Mouse (Mus musculus): ENCODE measurements around the gene Tent4a. TPM values are rescaled to one million over a fixed set of nuclear protein-coding genes. Genes with fewer than 3 reads are reported as not detected.
A peak's percentile ranks its signal among the peaks of the same experiment; 100 is the strongest.
"Not testable (repeated sequence)": the region's sequence is repeated elsewhere in the genome, so short reads cannot be mapped to it uniquely, and the experiment has no call there.

The Tent4a gene
- polyA plus RNA-seq (2014; fragmentation: Nextera tagmentation; extraction: Ambion mirVana): 8.7 and 9.6 TPM in 2 replicates

GRCm38 (mm10) chr13:69534334-69534653, at the start of gene Tent4a:
Tent4a (minus strand) TSS chr13:69534617.
- Histone ChIP-seq H3K9me3 (ENCODE audit: control insufficient read depth, low read length) (no peaks in the 10 kb centered on the region), H3K27me3 (ENCODE audit: control insufficient read depth, insufficient read depth, low read length) (no peaks in the 10 kb centered on the region), H3K4me3 (ENCODE audit: low read depth, low read length) (peak within 1 kb of the TSS; percentile 97), H3K4me1 (replicated peaks; ENCODE audit: control insufficient read depth, insufficient read depth, low read length) (peaks cover 11% of the 10 kb centered on the region), H3K36me3 (ENCODE audit: control insufficient read depth, insufficient read depth, low read length) (no peaks in the 10 kb centered on the region), H3K4me2 (ENCODE audit: low read depth, low read length, severe bottlenecking) (peak within 1 kb of the TSS; percentile 89), H3K27ac (ENCODE audit: low read depth, low read length) (peak within 1 kb of the TSS; percentile 87), H3K9ac (ENCODE audit: low read length) (peak within 1 kb of the TSS; percentile 89)
- DNase-seq (ENCODE audit: low spot score) (no peak), ATAC-seq (replicated peaks; ENCODE audit: low FRiP score) (peak; percentile 89)
- under 1% methylated on average over 53 of the region's 57 CpGs for WGBS

GRCm38 (mm10) chr13:69583591-69583990, 49.2 kb upstream of the Tent4a start:
- ATAC-seq (replicated peaks; ENCODE audit: low FRiP score): no peak
- Histone ChIP-seq H3K9ac (ENCODE audit: low read length) (no peak overlapping the region), H3K9me3 (ENCODE audit: control insufficient read depth, low read length) (no peaks in the 10 kb centered on the region), H3K4me3 (ENCODE audit: low read depth, low read length) (no peak overlapping the region), H3K4me2 (ENCODE audit: low read depth, low read length, severe bottlenecking) (no peak overlapping the region), H3K36me3 (ENCODE audit: control insufficient read depth, insufficient read depth, low read length) (no peaks in the 10 kb centered on the region; the same call in 1 of the 2 replicates), H3K27me3 (ENCODE audit: control insufficient read depth, insufficient read depth, low read length) (no peaks in the 10 kb centered on the region), H3K27ac (ENCODE audit: low read depth, low read length) (no peak overlapping the region), H3K4me1 (replicated peaks; ENCODE audit: control insufficient read depth, insufficient read depth, low read length) (no peaks in the 10 kb centered on the region)
- DNase-seq (ENCODE audit: low spot score): peak; percentile 16
- 93% methylated on average over 6 of the region's 6 CpGs for WGBS

- WGBS: 87% methylated on average over 6 of the region's 6 CpGs
- Histone ChIP-seq H3K4me1 (replicated peaks; ENCODE audit: control insufficient read depth, insufficient read depth, low read length) (no peaks in the 10 kb centered on the region), H3K4me2 (ENCODE audit: low read depth, low read length, severe bottlenecking) (no peak overlapping the region), H3K36me3 (ENCODE audit: control insufficient read depth, insufficient read depth, low read length) (no peaks in the 10 kb centered on the region; the same call in 1 of the 2 replicates), H3K9me3 (ENCODE audit: control insufficient read depth, low read length) (no peaks in the 10 kb centered on the region), H3K9ac (ENCODE audit: low read length) (no peak overlapping the region), H3K4me3 (ENCODE audit: low read depth, low read length) (no peak overlapping the region), H3K27ac (ENCODE audit: low read depth, low read length) (no peak overlapping the region), H3K27me3 (ENCODE audit: control insufficient read depth, insufficient read depth, low read length) (no peaks in the 10 kb centered on the region)
- DNase-seq (ENCODE audit: low spot score) (peak; percentile 27), ATAC-seq (replicated peaks; ENCODE audit: low FRiP score) (no peak)
These were observed 48.0 kb upstream of the Tent4a start for GRCm38 (mm10) chr13:69582411-69582810.

GRCm38 (mm10) chr13:69577181-69577834, 42.9 kb upstream of the Tent4a start:
- no peak for ATAC-seq (replicated peaks; ENCODE audit: low FRiP score)
- Histone ChIP-seq H3K4me2 (ENCODE audit: low read depth, low read length, severe bottlenecking) (no peak overlapping the region), H3K9me3 (ENCODE audit: control insufficient read depth, low read length) (no peaks in the 10 kb centered on the region), H3K4me3 (ENCODE audit: low read depth, low read length) (no peak overlapping the region), H3K27ac (ENCODE audit: low read depth, low read length) (no peak overlapping the region), H3K4me1 (replicated peaks; ENCODE audit: control insufficient read depth, insufficient read depth, low read length) (no peaks in the 10 kb centered on the region), H3K36me3 (ENCODE audit: control insufficient read depth, insufficient read depth, low read length) (no peaks in the 10 kb centered on the region; the same call in 1 of the 2 replicates), H3K27me3 (ENCODE audit: control insufficient read depth, insufficient read depth, low read length) (no peaks in the 10 kb centered on the region), H3K9ac (ENCODE audit: low read length) (no peak overlapping the region)
- WGBS: 91% methylated on average over 16 of the region's 16 CpGs
- no peak for DNase-seq (ENCODE audit: low spot score)

GRCm38 (mm10) chr13:69576676-69577075, 42.3 kb upstream of the Tent4a start:
- no peaks in the 10 kb centered on the region for H3K36me3 ChIP-seq (ENCODE audit: control insufficient read depth, insufficient read depth, low read length)
- no peaks in the 10 kb centered on the region for H3K27me3 ChIP-seq (ENCODE audit: control insufficient read depth, insufficient read depth, low read length)
- no peak overlapping the region for H3K27ac ChIP-seq (ENCODE audit: low read depth, low read length)
- H3K4me1 ChIP-seq (replicated peaks; ENCODE audit: control insufficient read depth, insufficient read depth, low read length): no peaks in the 10 kb centered on the region
- no peak overlapping the region for H3K4me3 ChIP-seq (ENCODE audit: low read depth, low read length)
- H3K9ac ChIP-seq (ENCODE audit: low read length): no peak overlapping the region
- H3K4me2 ChIP-seq (ENCODE audit: low read depth, low read length, severe bottlenecking): no peak overlapping the region
- DNase-seq (ENCODE audit: low spot score): peak; percentile 17
- WGBS: 65% methylated on average over 11 of the region's 11 CpGs
- no peaks in the 10 kb centered on the region for H3K9me3 ChIP-seq (ENCODE audit: control insufficient read depth, low read length)
- no peak for ATAC-seq (replicated peaks; ENCODE audit: low FRiP score)

- H3K4me2 ChIP-seq (ENCODE audit: low read depth, low read length, severe bottlenecking): no peak overlapping the region
- no peak overlapping the region for H3K27ac ChIP-seq (ENCODE audit: low read depth, low read length)
- no peak overlapping the region for H3K9ac ChIP-seq (ENCODE audit: low read length)
- no peaks in the 10 kb centered on the region for H3K27me3 ChIP-seq (ENCODE audit: control insufficient read depth, insufficient read depth, low read length)
- H3K36me3 ChIP-seq (ENCODE audit: control insufficient read depth, insufficient read depth, low read length): no peaks in the 10 kb centered on the region
- H3K4me3 ChIP-seq (ENCODE audit: low read depth, low read length): no peak overlapping the region
- no peaks in the 10 kb centered on the region for H3K9me3 ChIP-seq (ENCODE audit: control insufficient read depth, low read length)
- DNase-seq (ENCODE audit: low spot score) (no peak), ATAC-seq (replicated peaks; ENCODE audit: low FRiP score) (no peak)
- WGBS: 92% methylated on average over 3 of the region's 3 CpGs
- H3K4me1 ChIP-seq (replicated peaks; ENCODE audit: control insufficient read depth, insufficient read depth, low read length): no peaks in the 10 kb centered on the region
These were observed 38.2 kb upstream of the Tent4a start for GRCm38 (mm10) chr13:69572594-69572993.

- no peak overlapping the region for H3K27ac ChIP-seq (ENCODE audit: low read depth, low read length)
- peak; percentile 20 for DNase-seq (ENCODE audit: low spot score)
- no peaks in the 10 kb centered on the region for H3K27me3 ChIP-seq (ENCODE audit: control insufficient read depth, insufficient read depth, low read length)
- no peaks in the 10 kb centered on the region for H3K9me3 ChIP-seq (ENCODE audit: control insufficient read depth, low read length)
- WGBS: 89% methylated on average over 9 of the region's 9 CpGs
- no peak overlapping the region for H3K4me3 ChIP-seq (ENCODE audit: low read depth, low read length)
- H3K4me2 ChIP-seq (ENCODE audit: low read depth, low read length, severe bottlenecking): no peak overlapping the region
- no peaks in the 10 kb centered on the region for H3K36me3 ChIP-seq (ENCODE audit: control insufficient read depth, insufficient read depth, low read length)
- no peak overlapping the region for H3K9ac ChIP-seq (ENCODE audit: low read length)
- no peak for ATAC-seq (replicated peaks; ENCODE audit: low FRiP score)
- H3K4me1 ChIP-seq (replicated peaks; ENCODE audit: control insufficient read depth, insufficient read depth, low read length): no peaks in the 10 kb centered on the region
These were observed 34.8 kb upstream of the Tent4a start for GRCm38 (mm10) chr13:69569201-69569600.

- H3K4me1 ChIP-seq (replicated peaks; ENCODE audit: control insufficient read depth, insufficient read depth, low read length); H3K27ac ChIP-seq (ENCODE audit: low read depth, low read length); H3K4me2 ChIP-seq (ENCODE audit: low read depth, low read length, severe bottlenecking); H3K9ac ChIP-seq (ENCODE audit: low read length); H3K4me3 ChIP-seq (ENCODE audit: low read depth, low read length); H3K27me3 ChIP-seq (ENCODE audit: control insufficient read depth, insufficient read depth, low read length); ATAC-seq (replicated peaks; ENCODE audit: low FRiP score); H3K9me3 ChIP-seq (ENCODE audit: control insufficient read depth, low read length); H3K36me3 ChIP-seq (ENCODE audit: control insufficient read depth, insufficient read depth, low read length); DNase-seq (ENCODE audit: low spot score): not testable (repeated sequence)
- 92% methylated on average over 4 of the region's 4 CpGs for WGBS
These were observed 31.0 kb upstream of the Tent4a start for GRCm38 (mm10) chr13:69565401-69565800.

- Histone ChIP-seq H3K27ac (ENCODE audit: low read depth, low read length) (no peak overlapping the region), H3K36me3 (ENCODE audit: control insufficient read depth, insufficient read depth, low read length) (no peaks in the 10 kb centered on the region), H3K9ac (ENCODE audit: low read length) (no peak overlapping the region), H3K4me3 (ENCODE audit: low read depth, low read length) (no peak overlapping the region), H3K9me3 (ENCODE audit: control insufficient read depth, low read length) (no peaks in the 10 kb centered on the region), H3K4me2 (ENCODE audit: low read depth, low read length, severe bottlenecking) (no peak overlapping the region), H3K27me3 (ENCODE audit: control insufficient read depth, insufficient read depth, low read length) (no peaks in the 10 kb centered on the region), H3K4me1 (replicated peaks; ENCODE audit: control insufficient read depth, insufficient read depth, low read length) (0 out of 2 replicates have a peak, but pooled peaks cover 2% of the 10 kb centered on the region)
- DNase-seq (ENCODE audit: low spot score) (no peak), ATAC-seq (replicated peaks; ENCODE audit: low FRiP score) (no peak)
These were observed 30.2 kb upstream of the Tent4a start for GRCm38 (mm10) chr13:69564573-69564972.
